Mouse (Mus musculus) B cell, adult 62 days (primary cell): ENCODE data around the gene Dtx3. TPM values are rescaled to one million over a fixed set of nuclear protein-coding genes. Genes with fewer than 3 reads are reported as not detected.

Experiments
- total RNA-seq: library from RNA; stranded (reverse); gene quantifications from 4 replicates; pipeline ENCODE4 v1.2.4, GENCODE M21; 2023

Gene Dtx3
- total RNA-seq: 63.9 to 74.8 TPM (median 72.1 TPM) in 4 replicates

DNA sequence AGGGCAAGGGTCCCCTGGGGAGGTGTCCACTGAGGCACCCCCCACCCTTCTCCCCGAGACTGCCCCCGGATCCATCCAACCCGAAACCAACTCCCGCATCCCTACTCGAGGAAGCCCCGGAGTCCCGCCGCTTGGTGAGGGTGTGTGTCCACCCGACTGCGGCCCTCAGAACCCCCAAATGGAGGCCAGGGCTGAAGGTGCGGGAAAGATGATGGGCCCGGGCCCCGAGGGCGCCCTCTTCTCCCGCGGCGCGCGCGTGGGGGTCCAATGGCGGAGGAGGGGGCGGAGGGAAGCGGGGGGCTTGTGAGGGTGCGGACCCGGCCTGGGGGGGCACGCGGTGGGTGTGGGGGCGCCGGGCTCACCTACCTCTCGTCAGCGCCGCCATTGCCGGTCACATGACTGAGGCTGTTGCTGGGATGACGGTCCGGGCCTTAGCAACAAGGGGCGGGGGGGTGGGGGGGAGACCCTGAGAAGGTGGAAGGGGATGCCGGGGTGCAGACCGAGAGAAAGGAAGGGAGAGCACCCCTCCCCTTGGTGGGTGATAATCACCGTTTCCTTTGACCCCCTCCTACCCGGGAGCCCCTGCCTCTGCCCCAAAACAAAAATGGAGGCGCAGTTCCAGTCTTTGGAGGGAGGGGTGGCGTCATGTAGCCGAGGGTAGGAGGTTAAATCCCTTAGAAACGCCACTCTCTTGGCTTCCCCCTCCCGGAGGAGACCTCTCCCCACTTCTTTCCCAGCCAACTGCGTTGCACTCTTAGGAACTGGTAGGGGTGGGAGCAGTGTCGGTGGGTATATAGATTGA is at the start of gene Dtx3:
Dtx3 (minus strand) TSS at position 401 of the 802 bp plus-strand sequence.

DNA sequence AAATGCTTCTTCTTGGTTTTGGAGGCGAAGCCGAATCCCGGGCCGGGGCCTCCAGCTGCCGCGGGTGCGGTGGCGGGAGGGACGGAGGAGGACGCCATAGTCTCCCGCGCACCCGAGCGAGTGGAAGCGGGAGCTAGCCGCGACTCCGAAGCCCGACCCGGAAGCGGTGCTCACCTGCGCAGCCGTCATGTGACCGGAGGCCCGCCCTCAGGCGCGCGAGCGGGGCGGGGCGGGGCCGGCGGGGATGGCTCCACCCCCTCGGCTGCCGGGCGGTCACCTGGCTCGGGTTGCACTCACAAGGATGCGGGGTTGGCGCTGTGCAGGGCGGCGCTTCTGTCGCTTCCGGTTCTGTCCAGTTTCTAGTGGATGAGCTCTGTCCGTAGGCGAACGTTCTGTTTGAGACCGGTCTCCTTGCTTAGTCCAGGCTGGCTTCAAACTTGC is 15.9 kb upstream of the Dtx3 start, which contains the start of gene Pip4k2c:
Pip4k2c (minus strand) TSS at position 172 of the 441 bp plus-strand sequence.

GRCm38 (mm10) chr10:127189651-127190381 is 5.7 kb downstream of the Dtx3 start, which contains the start of gene Arhgef25:
Gene Arhgef25, minus strand, starts transcription at chr10:127190083.

GRCm38 (mm10) chr10:127179871-127180694 is 15.4 kb downstream of the Dtx3 start, which contains the start of gene Slc26a10:
Gene Slc26a10, minus strand, starts transcription at chr10:127180645.

GRCm38 (mm10) chr10:127164631-127165353 is 30.7 kb downstream of the Dtx3 start, which contains the start of gene B4galnt1:
Gene B4galnt1, plus strand, starts transcription at chr10:127165225.

Other genes starting within 250 kb of the Dtx3 start
- gene Ctdsp2, start 217.0 kb downstream of the Dtx3 start, total RNA-seq: 45.1 to 53.9 TPM (median 51.9 TPM) in 4 replicates
- gene Avil, start 195.0 kb downstream of the Dtx3 start, total RNA-seq: 0.18 to 1.0 TPM (median 0.74 TPM) in 4 replicates
- 20.5 to 21.8 TPM (median 21.3 TPM) in 4 replicates for gene Tsfm, start 164.9 kb downstream of the Dtx3 start, total RNA-seq
- gene Mettl1, start 154.3 kb downstream of the Dtx3 start, total RNA-seq: 16.3 to 24.7 TPM (median 19.8 TPM) in 4 replicates
- gene Eef1akmt3, start 154.2 kb downstream of the Dtx3 start, total RNA-seq: 0.25 TPM in 1 of 4 replicates, not detected in the others
- gene Cyp27b1, start 147.5 kb downstream of the Dtx3 start, total RNA-seq: 1.2 to 2.1 TPM in 2 of 4 replicates, not detected in the others
- gene March9, start 135.5 kb downstream of the Dtx3 start, total RNA-seq: 2.8 to 3.4 TPM (median 3.3 TPM) in 4 replicates
- gene Cdk4, start 132.2 kb downstream of the Dtx3 start, total RNA-seq: 127 to 135 TPM (median 129 TPM) in 4 replicates
- 20.0 to 26.6 TPM (median 22.0 TPM) in 4 replicates for gene Tspan31, start 125.5 kb downstream of the Dtx3 start, total RNA-seq
- gene Agap2, start 120.4 kb downstream of the Dtx3 start, total RNA-seq: 97.5 to 109 TPM (median 105 TPM) in 4 replicates
- gene Os9, start 74.6 kb downstream of the Dtx3 start, total RNA-seq: 80.1 to 89.5 TPM (median 81.2 TPM) in 4 replicates
- 467 to 503 TPM (median 480 TPM) in 4 replicates for gene B4galnt1, start 30.5 kb downstream of the Dtx3 start, total RNA-seq
- not detected in 4 replicates for gene Slc26a10, start 15.1 kb downstream of the Dtx3 start, total RNA-seq
- 0.33 TPM in 1 of 4 replicates, not detected in the others for gene Arhgef25, start 5.6 kb downstream of the Dtx3 start, total RNA-seq
- gene Pip4k2c, start 15.9 kb upstream of the Dtx3 start, total RNA-seq: 61.9 to 65.3 TPM (median 63.0 TPM) in 4 replicates
- 0.33 to 0.85 TPM (median 0.48 TPM) in 4 replicates for gene Kif5a, start 67.6 kb upstream of the Dtx3 start, total RNA-seq
- 109 to 116 TPM (median 114 TPM) in 4 replicates for gene Dctn2, start 70.6 kb upstream of the Dtx3 start, total RNA-seq
- 99.9 to 129 TPM (median 111 TPM) in 4 replicates for gene Mbd6, start 93.3 kb upstream of the Dtx3 start, total RNA-seq
- 53.5 to 66.7 TPM (median 58.0 TPM) in 4 replicates for gene Mars, start 116.1 kb upstream of the Dtx3 start, total RNA-seq
- 102 to 114 TPM (median 105 TPM) in 4 replicates for gene Arhgap9, start 126.2 kb upstream of the Dtx3 start, total RNA-seq
- gene Gli1, start 146.2 kb upstream of the Dtx3 start, total RNA-seq: not detected in 4 replicates
- not detected in 4 replicates for gene Inhbe, start 158.7 kb upstream of the Dtx3 start, total RNA-seq
- gene Inhbc, start 174.7 kb upstream of the Dtx3 start, total RNA-seq: not detected in 4 replicates
- 107 to 131 TPM (median 121 TPM) in 4 replicates for gene R3hdm2, start 184.6 kb upstream of the Dtx3 start, total RNA-seq